Mouse (Mus musculus): ENCODE results near the gene Klk9. TPM values are rescaled to one million over a fixed set of nuclear protein-coding genes. Genes with fewer than 3 reads are reported as not detected.

The Klk9 gene
- polyA plus RNA-seq, 1 experiment from 2014 or later: 0.23 TPM

Other genes with a start within 250 kb of the Klk9 start
- gene Cd33, start 247.5 kb upstream of the Klk9 start, polyA plus RNA-seq (2015; fragmentation: Nextera tagmentation; extraction: Ambion mirVana): 0.75 and 1.1 TPM in 2 replicates
- gene Zfp658, start 229.6 kb upstream of the Klk9 start, polyA plus RNA-seq (2015; fragmentation: Nextera tagmentation; extraction: Ambion mirVana): 3.7 TPM in 2 replicates
- 12.4 and 12.6 TPM in 2 replicates for gene Zfp719, start 212.3 kb upstream of the Klk9 start, polyA plus RNA-seq (2015; fragmentation: Nextera tagmentation; extraction: Ambion mirVana)
- gene Zfp819, start 184.7 kb upstream of the Klk9 start, polyA plus RNA-seq (2015; fragmentation: Nextera tagmentation; extraction: Ambion mirVana): 0.21 TPM in 1 of 2 replicates, not detected in the other
- gene Ceacam18, start 157.2 kb upstream of the Klk9 start, polyA plus RNA-seq (2015; fragmentation: Nextera tagmentation; extraction: Ambion mirVana): not detected in 2 replicates
- gene Siglece, start 131.7 kb upstream of the Klk9 start, polyA plus RNA-seq (2015; fragmentation: Nextera tagmentation; extraction: Ambion mirVana): 0.66 and 0.77 TPM in 2 replicates
- gene Ctu1, start 119.9 kb upstream of the Klk9 start, polyA plus RNA-seq (2015; fragmentation: Nextera tagmentation; extraction: Ambion mirVana): 15.3 and 16.8 TPM in 2 replicates
- gene Klk14, start 101.5 kb upstream of the Klk9 start, polyA plus RNA-seq (2015; fragmentation: Nextera tagmentation; extraction: Ambion mirVana): not detected in 2 replicates
- 0.47 and 0.64 TPM in 2 replicates for gene Klk13, start 79.3 kb upstream of the Klk9 start, polyA plus RNA-seq (2015; fragmentation: Nextera tagmentation; extraction: Ambion mirVana)
- not detected in 2 replicates for gene Klk12, start 23.0 kb upstream of the Klk9 start, polyA plus RNA-seq (2015; fragmentation: Nextera tagmentation; extraction: Ambion mirVana)
- 0.14 and 1.0 TPM in 2 replicates for gene Klk11, start 17.3 kb upstream of the Klk9 start, polyA plus RNA-seq (2015; fragmentation: Nextera tagmentation; extraction: Ambion mirVana)
- 0.58 and 2.3 TPM in 2 replicates for gene Klk10, start 10.9 kb upstream of the Klk9 start, polyA plus RNA-seq (2015; fragmentation: Nextera tagmentation; extraction: Ambion mirVana)
- 29.0 and 32.5 TPM in 2 replicates for gene Klk8, start 5.7 kb downstream of the Klk9 start, polyA plus RNA-seq (2015; fragmentation: Nextera tagmentation; extraction: Ambion mirVana)
- 0.08 TPM in 1 of 2 replicates, not detected in the other for gene Klk7, start 19.4 kb downstream of the Klk9 start, polyA plus RNA-seq (2015; fragmentation: Nextera tagmentation; extraction: Ambion mirVana)
- gene Klk6, start 32.6 kb downstream of the Klk9 start, polyA plus RNA-seq (2015; fragmentation: Nextera tagmentation; extraction: Ambion mirVana): 0.18 TPM in 1 of 2 replicates, not detected in the other
- not detected in 2 replicates for gene Klk5, start 50.1 kb downstream of the Klk9 start, polyA plus RNA-seq (2015; fragmentation: Nextera tagmentation; extraction: Ambion mirVana)
- gene Klk4, start 89.3 kb downstream of the Klk9 start, polyA plus RNA-seq (2015; fragmentation: Nextera tagmentation; extraction: Ambion mirVana): 0.12 TPM in 1 of 2 replicates, not detected in the other
- gene Klk15, start 141.8 kb downstream of the Klk9 start, polyA plus RNA-seq (2015; fragmentation: Nextera tagmentation; extraction: Ambion mirVana): not detected in 2 replicates
- gene Klk1b8, start 158.8 kb downstream of the Klk9 start, polyA plus RNA-seq (2015; fragmentation: Nextera tagmentation; extraction: Ambion mirVana): 0.19 TPM in 1 of 2 replicates, not detected in the other
- not detected in 2 replicates for gene Klk1b1, start 174.9 kb downstream of the Klk9 start, polyA plus RNA-seq (2015; fragmentation: Nextera tagmentation; extraction: Ambion mirVana)
- not detected in 2 replicates for gene Klk1b9, start 184.2 kb downstream of the Klk9 start, polyA plus RNA-seq (2015; fragmentation: Nextera tagmentation; extraction: Ambion mirVana)
- not detected in 2 replicates for gene Klk1b11, start 204.0 kb downstream of the Klk9 start, polyA plus RNA-seq (2015; fragmentation: Nextera tagmentation; extraction: Ambion mirVana)
- gene Klk1b26, start 220.3 kb downstream of the Klk9 start, polyA plus RNA-seq (2015; fragmentation: Nextera tagmentation; extraction: Ambion mirVana): 0.10 and 0.42 TPM in 2 replicates